ENCODE assay signal across 10 mouse cellular contexts in genomic region chr6:134143649-134144097, GRCm38 (mm10).
DNase-seq lines count a peak whose midpoint lies in the region; ATAC-seq lines count a peak whose summit lies in the region.
"Had no signal": no experiment of that assay in that cellular context is flagged by ENCODE, and none has a peak within 500 bp of the region (broad histone marks: within the 10 kb centered on the region; RNA-seq: fewer than 3 reads in every experiment).

No protein-coding gene starts in this region.

- H3K4me2 ChIP-seq in embryonic facial prominence, embryonic 13.5 days: no peak overlapping the region
- H3K4me2 ChIP-seq in midbrain, embryonic 13.5 days (replicated peaks): no peak overlapping the region
- no peak overlapping the region for H3K4me2 ChIP-seq in intestine, embryonic 16.5 days (ENCODE audit: low read depth, low read length)
- H3K4me2 ChIP-seq in stomach, embryonic 16.5 days (ENCODE audit: low read depth, low read length): no peak overlapping the region
- no peak overlapping the region for H3K4me2 ChIP-seq in hindbrain, embryonic 11.5 days (replicated peaks; ENCODE audit: low read depth, low read length)

- H3K36me3 ChIP-seq in embryonic facial prominence, embryonic 13.5 days: peaks cover under 1% of the 10 kb centered on the region; the same call in 1 of the 2 replicates
- H3K36me3 ChIP-seq in embryonic facial prominence, embryonic 10.5 days (replicated peaks): peaks cover 10% of the 10 kb centered on the region
- H3K36me3 ChIP-seq in midbrain, embryonic 10.5 days: no peaks in the 10 kb centered on the region; the same call in 1 of the 2 replicates
- no peaks in the 10 kb centered on the region for H3K36me3 ChIP-seq in midbrain, embryonic 13.5 days
- no peaks in the 10 kb centered on the region for H3K36me3 ChIP-seq in intestine, embryonic 16.5 days (ENCODE audit: control insufficient read depth, insufficient read depth, low read length)
- no peaks in the 10 kb centered on the region for H3K36me3 ChIP-seq in stomach, embryonic 16.5 days (ENCODE audit: control insufficient read depth, insufficient read depth, low read length)
- no peaks in the 10 kb centered on the region for H3K36me3 ChIP-seq in hindbrain, embryonic 11.5 days (ENCODE audit: control insufficient read depth, insufficient read depth, low read length)

- no peaks in the 10 kb centered on the region for H3K27me3 ChIP-seq in embryonic facial prominence, embryonic 13.5 days
- no peaks in the 10 kb centered on the region for H3K27me3 ChIP-seq in embryonic facial prominence, embryonic 10.5 days (replicated peaks; ENCODE audit: low read depth, poor library complexity, severe bottlenecking)
- H3K27me3 ChIP-seq in midbrain, embryonic 10.5 days (ENCODE audit: low read depth, poor library complexity, severe bottlenecking): no peaks in the 10 kb centered on the region
- no peaks in the 10 kb centered on the region for H3K27me3 ChIP-seq in midbrain, embryonic 13.5 days
- H3K27me3 ChIP-seq in intestine, embryonic 16.5 days (replicated peaks; ENCODE audit: control insufficient read depth, insufficient read depth, low read length): no peaks in the 10 kb centered on the region
- no peaks in the 10 kb centered on the region for H3K27me3 ChIP-seq in stomach, embryonic 16.5 days (ENCODE audit: control insufficient read depth, insufficient read depth, low read length)
- no peaks in the 10 kb centered on the region for H3K27me3 ChIP-seq in hindbrain, embryonic 11.5 days (ENCODE audit: control insufficient read depth, insufficient read depth, low read length)

- H3K9ac ChIP-seq in embryonic facial prominence, embryonic 13.5 days: no peak overlapping the region
- no peak overlapping the region for H3K9ac ChIP-seq in midbrain, embryonic 13.5 days (replicated peaks)
- no peak overlapping the region for H3K9ac ChIP-seq in intestine, embryonic 16.5 days (ENCODE audit: low read depth, low read length)
- no peak overlapping the region for H3K9ac ChIP-seq in stomach, embryonic 16.5 days (ENCODE audit: low read length)
- H3K9ac ChIP-seq in hindbrain, embryonic 11.5 days (ENCODE audit: low read depth, low read length): no peak overlapping the region

- peaks cover 42% of the 10 kb centered on the region for H3K4me1 ChIP-seq in embryonic facial prominence, embryonic 13.5 days
- H3K4me1 ChIP-seq in embryonic facial prominence, embryonic 10.5 days: peaks cover 32% of the 10 kb centered on the region
- peaks cover 21% of the 10 kb centered on the region for H3K4me1 ChIP-seq in midbrain, embryonic 10.5 days
- H3K4me1 ChIP-seq in midbrain, embryonic 13.5 days (replicated peaks): peaks cover 40% of the 10 kb centered on the region
- H3K4me1 ChIP-seq in intestine, embryonic 16.5 days (ENCODE audit: control insufficient read depth, insufficient read depth, low read length): peaks cover 54% of the 10 kb centered on the region
- peaks cover 43% of the 10 kb centered on the region for H3K4me1 ChIP-seq in stomach, embryonic 16.5 days (ENCODE audit: control insufficient read depth, insufficient read depth, low read length)
- no peaks in the 10 kb centered on the region; the same call in 1 of the 2 replicates for H3K4me1 ChIP-seq in hindbrain, embryonic 11.5 days (replicated peaks; ENCODE audit: control insufficient read depth, insufficient read depth, low read length)

- no peak for DNase-seq in embryonic facial prominence, embryonic 10.5 days (ENCODE audit: low spot score)
- DNase-seq in midbrain, embryonic 10.5 days (ENCODE audit: low spot score): no peak
- no peak for DNase-seq in hindbrain, embryonic 11.5 days (ENCODE audit: low spot score)
- DNase-seq in right cerebral cortex, postnatal 14 days: no peak
- DNase-seq: cerebellum, adult 2 months; spleen, adult 18-20 months had no signal

- peak overlapping the region; percentile 22; the same call in 1 of the 2 replicates for H3K27ac ChIP-seq in embryonic facial prominence, embryonic 13.5 days
- H3K27ac ChIP-seq in embryonic facial prominence, embryonic 10.5 days (replicated peaks): no peak overlapping the region
- H3K27ac ChIP-seq in midbrain, embryonic 10.5 days (replicated peaks): 0 out of 2 replicates have a peak overlapping the region, but pooled peaks have one; percentile 9
- H3K27ac ChIP-seq in midbrain, embryonic 13.5 days: no peak overlapping the region
- peak overlapping the region; percentile 83 for H3K27ac ChIP-seq in intestine, embryonic 16.5 days (ENCODE audit: low read length)
- H3K27ac ChIP-seq in stomach, embryonic 16.5 days (ENCODE audit: low read length): peak overlapping the region; percentile 72
- H3K27ac ChIP-seq in hindbrain, embryonic 11.5 days (ENCODE audit: low read depth, low read length): no peak overlapping the region

- no peak for ATAC-seq in embryonic facial prominence, embryonic 13.5 days (ENCODE audit: insufficient number of reproducible peaks, insufficient read depth, low FRiP score, low TSS enrichment, low read depth)
- no peak for ATAC-seq in midbrain, embryonic 13.5 days
- peak; percentile 41 for ATAC-seq in intestine, embryonic 16.5 days
- ATAC-seq in stomach, embryonic 16.5 days (ENCODE audit: insufficient read depth, low FRiP score): 0 out of 2 replicates have a peak, but pooled peaks have one; percentile 15
- no peak for ATAC-seq in hindbrain, embryonic 11.5 days (ENCODE audit: low FRiP score)

- no peak overlapping the region for H3K4me3 ChIP-seq in embryonic facial prominence, embryonic 13.5 days
- no peak overlapping the region for H3K4me3 ChIP-seq in embryonic facial prominence, embryonic 10.5 days
- H3K4me3 ChIP-seq in midbrain, embryonic 10.5 days: no peak overlapping the region
- H3K4me3 ChIP-seq in midbrain, embryonic 13.5 days (replicated peaks): no peak overlapping the region
- H3K4me3 ChIP-seq in intestine, embryonic 16.5 days (ENCODE audit: low read length): no peak overlapping the region
- no peak overlapping the region for H3K4me3 ChIP-seq in stomach, embryonic 16.5 days (replicated peaks; ENCODE audit: low read length)
- no peak overlapping the region for H3K4me3 ChIP-seq in hindbrain, embryonic 11.5 days (ENCODE audit: low read depth, low read length)

- WGBS in embryonic facial prominence, embryonic 13.5 days: 40% methylated on average over 3 of the region's 3 CpGs
- WGBS in embryonic facial prominence, embryonic 10.5 days: 80% methylated on average over 3 of the region's 3 CpGs
- WGBS in midbrain, embryonic 10.5 days: 87% methylated on average over 3 of the region's 3 CpGs
- WGBS in midbrain, embryonic 13.5 days: 65% methylated on average over 3 of the region's 3 CpGs
- 26% methylated on average over 3 of the region's 3 CpGs for WGBS in intestine, embryonic 16.5 days
- 26% methylated on average over 3 of the region's 3 CpGs for WGBS in stomach, embryonic 16.5 days
- 80% methylated on average over 3 of the region's 3 CpGs for WGBS in hindbrain, embryonic 11.5 days

- H3K9me3 ChIP-seq in embryonic facial prominence, embryonic 13.5 days: no peaks in the 10 kb centered on the region
- no peaks in the 10 kb centered on the region for H3K9me3 ChIP-seq in embryonic facial prominence, embryonic 10.5 days
- no peaks in the 10 kb centered on the region for H3K9me3 ChIP-seq in midbrain, embryonic 10.5 days (replicated peaks)
- H3K9me3 ChIP-seq in midbrain, embryonic 13.5 days: no peaks in the 10 kb centered on the region
- no peaks in the 10 kb centered on the region for H3K9me3 ChIP-seq in intestine, embryonic 16.5 days (ENCODE audit: control insufficient read depth, low read length)
- H3K9me3 ChIP-seq in stomach, embryonic 16.5 days (replicated peaks; ENCODE audit: control insufficient read depth, low read length): no peaks in the 10 kb centered on the region
- H3K9me3 ChIP-seq in hindbrain, embryonic 11.5 days (ENCODE audit: control insufficient read depth, low read length): no peaks in the 10 kb centered on the region

Comparison
In these comparisons a context has a peak if more than half of its experiments do, and no peak if none do; other contexts are left out.
1. H3K27ac ChIP-seq: peak in embryonic facial prominence, embryonic 13.5 days (single experiment), midbrain, embryonic 10.5 days (single experiment), intestine, embryonic 16.5 days (single experiment) and stomach, embryonic 16.5 days (single experiment); none in embryonic facial prominence, embryonic 10.5 days (single experiment), midbrain, embryonic 13.5 days (single experiment) and hindbrain, embryonic 11.5 days (single experiment).
2. ATAC-seq: peak in intestine, embryonic 16.5 days (single experiment) and stomach, embryonic 16.5 days (single experiment); none in embryonic facial prominence, embryonic 13.5 days (single experiment), midbrain, embryonic 13.5 days (single experiment) and hindbrain, embryonic 11.5 days (single experiment).